Mouse (Mus musculus) brown adipose tissue, adult 24 weeks (tissue): ENCODE results near the gene Arhgef19. TPM values are rescaled to one million over a fixed set of nuclear protein-coding genes. Genes with fewer than 3 reads are reported as not detected.
A peak's percentile ranks its signal among the peaks of the same experiment; 100 is the strongest.

ENCODE experiments used
- H3K27ac ChIP-seq: fragments of 200-500 bp; replicated peaks from 2 replicates; pipeline ENCODE4 v1.5.1; 2012; ENCODE audit warnings: low read depth, mild to moderate bottlenecking, low read length
- H3K4me1 ChIP-seq: fragments of 200-500 bp; 2 replicates; pipeline ENCODE4 v1.6.1; 2012; ENCODE audit warnings: low read length, mixed read lengths; ENCODE audit not compliant: control insufficient read depth, insufficient read depth, insufficient read length
- H3K4me3 ChIP-seq: fragments of 200-500 bp; 2 replicates; pipeline ENCODE4 v1.5.1; 2012; ENCODE audit warnings: low read depth, mild to moderate bottlenecking, low read length, moderate library complexity; ENCODE audit not compliant: insufficient read depth
- polyA plus RNA-seq: library from polyadenylated mRNA; stranded (reverse); fragments of >200 nt; gene quantifications from 2 replicates; pipeline ENCODE4 v1.2.4, GENCODE M21; 2012; ENCODE audit not compliant: missing spikeins, insufficient read depth, insufficient read length

The Arhgef19 gene
- polyA plus RNA-seq, 1 experiment: 3.2 TPM

GRCm38 (mm10) chr4:141282087-141282486 lies 42.8 kb downstream of the Arhgef19 start:
- H3K4me1 ChIP-seq: peaks cover 28% of the 10 kb centered on the region
- no peak overlapping the region for H3K4me3 ChIP-seq
- no peak overlapping the region for H3K27ac ChIP-seq

- H3K4me1 ChIP-seq: peaks cover 28% of the 10 kb centered on the region
- H3K4me3 ChIP-seq: no peak overlapping the region
- no peak overlapping the region for H3K27ac ChIP-seq
Measured at GRCm38 (mm10) chr4:141282623-141283022, 43.3 kb downstream of the Arhgef19 start.

- no peak overlapping the region for H3K4me3 ChIP-seq
- no peak overlapping the region for H3K27ac ChIP-seq
- H3K4me1 ChIP-seq: peaks cover 27% of the 10 kb centered on the region
Measured at GRCm38 (mm10) chr4:141283176-141283878, 44.0 kb downstream of the Arhgef19 start.

- Histone ChIP-seq H3K27ac (no peak overlapping the region), H3K4me1 (peaks cover 27% of the 10 kb centered on the region), H3K4me3 (no peak overlapping the region)
Measured at GRCm38 (mm10) chr4:141283879-141284411, 44.6 kb downstream of the Arhgef19 start.

GRCm38 (mm10) chr4:141284486-141284885 lies 45.2 kb downstream of the Arhgef19 start:
- Histone ChIP-seq H3K4me3 (no peak overlapping the region), H3K4me1 (peaks cover 27% of the 10 kb centered on the region), H3K27ac (no peak overlapping the region)

GRCm38 (mm10) chr4:141285128-141285527 lies 45.8 kb downstream of the Arhgef19 start:
- no peak overlapping the region for H3K27ac ChIP-seq

GRCm38 (mm10) chr4:141286860-141287517 lies 47.7 kb downstream of the Arhgef19 start:
- H3K4me3 ChIP-seq: no peak overlapping the region
- H3K4me1 ChIP-seq: peaks cover 16% of the 10 kb centered on the region
- H3K27ac ChIP-seq: no peak overlapping the region

More at GRCm38 (mm10) chr4:141285128-141285527, 45.8 kb downstream of the Arhgef19 start:
- peaks cover 27% of the 10 kb centered on the region for H3K4me1 ChIP-seq
- no peak overlapping the region for H3K4me3 ChIP-seq

- Histone ChIP-seq H3K4me3 (no peak overlapping the region), H3K4me1 (peaks cover 14% of the 10 kb centered on the region), H3K27ac (no peak overlapping the region)
Measured at GRCm38 (mm10) chr4:141287518-141288004, 48.3 kb downstream of the Arhgef19 start.

- no peak overlapping the region for H3K27ac ChIP-seq
- no peak overlapping the region for H3K4me3 ChIP-seq
Measured at GRCm38 (mm10) chr4:141288152-141288551, 48.9 kb downstream of the Arhgef19 start.

GRCm38 (mm10) chr4:141291571-141292375 lies 52.5 kb downstream of the Arhgef19 start:
- peaks cover 11% of the 10 kb centered on the region for H3K4me1 ChIP-seq
- H3K27ac ChIP-seq: no peak overlapping the region
- H3K4me3 ChIP-seq: no peak overlapping the region

More at GRCm38 (mm10) chr4:141288152-141288551, 48.9 kb downstream of the Arhgef19 start:
- peaks cover 14% of the 10 kb centered on the region for H3K4me1 ChIP-seq

- H3K4me1 ChIP-seq: peaks cover 12% of the 10 kb centered on the region
- no peak overlapping the region for H3K27ac ChIP-seq
- H3K4me3 ChIP-seq: no peak overlapping the region
Measured at GRCm38 (mm10) chr4:141295774-141296186, 56.5 kb downstream of the Arhgef19 start.

GRCm38 (mm10) chr4:141297934-141298333 lies 58.6 kb downstream of the Arhgef19 start:
- no peak overlapping the region for H3K27ac ChIP-seq
- H3K4me1 ChIP-seq: peaks cover 12% of the 10 kb centered on the region
- no peak overlapping the region for H3K4me3 ChIP-seq

- no peak overlapping the region for H3K27ac ChIP-seq
- H3K4me1 ChIP-seq: peaks cover 12% of the 10 kb centered on the region
- no peak overlapping the region for H3K4me3 ChIP-seq
Measured at GRCm38 (mm10) chr4:141299356-141299755, 60.1 kb downstream of the Arhgef19 start.

GRCm38 (mm10) chr4:141300196-141300595 lies 60.9 kb downstream of the Arhgef19 start:
- no peak overlapping the region for H3K4me3 ChIP-seq
- H3K4me1 ChIP-seq: peaks cover 12% of the 10 kb centered on the region
- no peak overlapping the region for H3K27ac ChIP-seq

- Histone ChIP-seq H3K4me1 (peaks cover 12% of the 10 kb centered on the region), H3K27ac (peak within 1 kb of the TSS; percentile 82), H3K4me3 (peak within 1 kb of the TSS; percentile 97)
Measured at GRCm38 (mm10) chr4:141301116-141301553, 61.8 kb downstream of the Arhgef19 start, which contains the start of gene Epha2. Gene Epha2, plus strand, starts transcription at chr4:141301240.
